Mouse (Mus musculus) forebrain, embryonic 14.5 days (tissue): ENCODE measurements around the gene Nsmce1. TPM values are rescaled to one million over a fixed set of nuclear protein-coding genes. Genes with fewer than 3 reads are reported as not detected.

Experiments
- ATAC-seq: fragments of 200-750 bp; cut with Nextera tagmentation; 2 replicates; pipeline ENCODE4 v1.8.0; 2017; ENCODE audit warnings: mild to moderate bottlenecking, moderate library complexity
- DNase-seq: peaks from one replicate; pipeline ENCODE4 v3.0.0-alpha.2; 2015; ENCODE audit warnings: low spot score
- H3K27ac ChIP-seq: fragments of 300-500 bp; sonication (generic); 2 replicates; pipeline ENCODE4 v1.5.1; 2014; ENCODE audit warnings: low read depth, mild to moderate bottlenecking, control low read depth, low read length, moderate library complexity
- H3K27me3 ChIP-seq: fragments of 300-500 bp; sonication (generic); replicated peaks from 2 replicates; pipeline ENCODE4 v1.6.1; 2014; ENCODE audit warnings: low read length, control low read depth, mixed read lengths; ENCODE audit not compliant: control insufficient read depth, insufficient read depth
- H3K36me3 ChIP-seq: fragments of 300-500 bp; sonication (generic); 2 replicates; pipeline ENCODE4 v1.6.1; 2014; ENCODE audit warnings: low read length, control low read depth; ENCODE audit not compliant: control insufficient read depth, insufficient read depth
- H3K4me1 ChIP-seq: fragments of 300-500 bp; sonication (generic); 2 replicates; pipeline ENCODE4 v1.6.1; 2014; ENCODE audit warnings: antibody characterized with exemption, low read length, control low read depth; ENCODE audit not compliant: control insufficient read depth, insufficient read depth
- H3K4me2 ChIP-seq: fragments of 300-500 bp; sonication (generic); 2 replicates; pipeline ENCODE4 v1.6.1; 2014; ENCODE audit warnings: mild to moderate bottlenecking, control low read depth, low read length
- H3K4me3 ChIP-seq: fragments of 300-500 bp; sonication (generic); 2 replicates; pipeline ENCODE4 v1.5.1; 2014; ENCODE audit warnings: low read depth, low read length, control low read depth
- H3K9ac ChIP-seq: fragments of 300-500 bp; sonication (generic); 2 replicates; pipeline ENCODE4 v1.6.1; 2014; ENCODE audit warnings: mild to moderate bottlenecking, low read length, control low read depth, moderate library complexity
- H3K9me3 ChIP-seq: fragments of 300-500 bp; sonication (generic); replicated peaks from 2 replicates; pipeline ENCODE4 v1.6.1; 2016; ENCODE audit warnings: low read length, control low read depth, mixed read lengths; ENCODE audit not compliant: control insufficient read depth
- WGBS: fragments of 180-500 bp; shearing (Covaris S2); extraction: QIAGEN DNeasy Blood & Tissue Kit; methylation state at CpG from one replicate; pipeline ENCODE4 v1.1.7; 2014; 5-methylcytosine and 5-hydroxymethylcytosine counted together
- polyA plus RNA-seq: library from polyadenylated mRNA; unstranded; fragments of >200 nt; fragmentation: Nextera tagmentation; extraction: Ambion mirVana; gene quantifications from 2 replicates; pipeline ENCODE4 v1.2.1, GENCODE M21; 2014

The Nsmce1 gene
- polyA plus RNA-seq, 1 experiment from 2014 or later = 149 TPM

DNA sequence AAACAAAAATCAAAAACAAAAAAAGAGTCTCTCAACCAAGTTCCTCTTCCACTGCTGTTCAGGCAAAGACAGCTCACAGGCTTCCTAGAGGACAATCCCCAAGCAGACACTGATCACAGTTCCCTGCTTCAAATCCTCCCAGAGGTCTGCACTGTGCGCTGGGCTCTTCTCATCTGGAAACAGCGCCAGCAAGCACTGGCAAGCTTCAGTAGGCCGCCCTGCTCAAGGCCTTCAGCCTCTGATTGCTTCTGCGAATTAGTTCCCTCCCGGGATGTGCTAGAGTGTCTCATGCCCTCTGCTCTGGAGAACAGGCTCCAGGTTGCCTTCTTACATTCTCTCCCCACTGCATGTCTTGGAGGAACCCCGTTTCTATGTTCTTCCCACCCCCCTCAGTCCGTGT is 6.6 kb downstream of the Nsmce1 start:
- 88% methylated on average over 7 of the region's 7 CpGs for WGBS
- Histone ChIP-seq H3K27me3 (no peaks in the 10 kb centered on the region), H3K27ac (no peak overlapping the region), H3K4me1 (no peaks in the 10 kb centered on the region), H3K36me3 (peaks cover 41% of the 10 kb centered on the region), H3K4me2 (no peak overlapping the region), H3K9me3 (no peaks in the 10 kb centered on the region), H3K4me3 (no peak overlapping the region), H3K9ac (no peak overlapping the region)
- no peak for ATAC-seq
- no peak for DNase-seq

DNA sequence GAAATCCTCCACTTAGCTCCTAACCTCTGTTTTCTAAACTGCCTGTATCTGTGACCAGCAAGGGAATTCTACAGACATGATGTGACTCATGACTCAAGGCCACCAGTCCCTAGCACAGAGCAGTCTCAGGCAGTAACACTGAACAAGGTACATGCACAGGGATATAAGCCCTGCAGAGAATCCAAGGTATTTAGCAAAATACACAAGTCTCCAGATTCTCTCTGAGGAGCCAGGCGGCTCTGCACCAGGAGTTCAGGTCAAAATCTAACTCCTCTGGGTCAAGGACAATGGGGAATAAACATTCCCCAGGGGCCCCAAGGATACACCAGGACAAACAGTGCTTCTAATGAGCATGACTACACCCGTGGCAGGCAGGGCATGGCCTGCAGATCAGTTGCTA is 8.5 kb downstream of the Nsmce1 start:
- peaks cover 46% of the 10 kb centered on the region for H3K36me3 ChIP-seq
- no peak overlapping the region for H3K9ac ChIP-seq
- WGBS = 70% methylated on average over 2 of the region's 2 CpGs
- no peaks in the 10 kb centered on the region for H3K4me1 ChIP-seq
- no peaks in the 10 kb centered on the region for H3K9me3 ChIP-seq
- DNase-seq (no peak), ATAC-seq (no peak)
- no peak overlapping the region for H3K4me3 ChIP-seq
- no peaks in the 10 kb centered on the region for H3K27me3 ChIP-seq
- no peak overlapping the region for H3K27ac ChIP-seq
- no peak overlapping the region for H3K4me2 ChIP-seq

DNA sequence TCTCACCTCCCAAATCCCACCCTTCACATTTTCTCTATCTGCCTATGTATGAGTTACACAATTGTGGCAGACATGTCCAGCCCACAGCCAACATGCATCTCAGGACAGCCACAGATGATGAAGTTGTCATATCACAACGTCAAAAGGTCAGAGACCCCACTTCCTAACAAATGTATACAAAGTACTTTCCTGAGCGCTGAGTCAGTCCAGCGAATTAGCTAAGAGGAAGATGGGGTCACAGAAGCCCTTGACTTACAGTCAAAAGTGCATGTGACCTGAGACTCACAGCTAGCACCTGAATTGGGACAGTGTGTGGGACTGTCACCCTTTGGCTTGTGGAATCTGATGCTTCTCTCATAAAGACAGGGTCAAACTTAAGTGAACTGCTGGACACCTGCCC is 9.1 kb downstream of the Nsmce1 start:
- Histone ChIP-seq H3K4me2 (no peak overlapping the region), H3K36me3 (peaks cover 50% of the 10 kb centered on the region), H3K9ac (no peak overlapping the region), H3K27ac (no peak overlapping the region), H3K9me3 (no peaks in the 10 kb centered on the region), H3K4me1 (no peaks in the 10 kb centered on the region), H3K27me3 (no peaks in the 10 kb centered on the region), H3K4me3 (no peak overlapping the region)
- DNase-seq (no peak), ATAC-seq (no peak)
- 95% methylated on average over 3 of the region's 3 CpGs for WGBS

DNA sequence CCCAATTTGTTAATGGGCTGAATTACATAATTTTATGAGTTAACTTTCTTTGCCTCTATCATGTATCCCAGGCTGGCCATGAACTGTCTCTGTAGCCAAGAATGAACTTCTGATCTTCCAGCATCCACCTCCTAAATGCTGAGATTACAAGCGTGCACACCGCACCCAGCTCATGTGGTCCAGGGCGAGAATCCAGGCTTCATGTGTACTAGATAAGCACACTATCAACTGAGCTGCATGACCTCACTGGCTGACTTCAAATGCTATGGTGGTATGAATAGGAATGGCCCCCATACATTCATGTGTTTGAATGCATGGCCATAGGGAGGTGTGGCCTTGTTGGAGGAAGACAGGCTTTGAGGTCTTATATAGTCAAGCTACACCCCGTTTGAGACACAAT is 10.9 kb downstream of the Nsmce1 start:
- no peak for DNase-seq
- Histone ChIP-seq H3K9me3 (no peaks in the 10 kb centered on the region), H3K9ac (no peak overlapping the region), H3K27me3 (no peaks in the 10 kb centered on the region), H3K4me3 (no peak overlapping the region), H3K27ac (no peak overlapping the region), H3K4me2 (no peak overlapping the region), H3K4me1 (peaks cover 8% of the 10 kb centered on the region), H3K36me3 (peaks cover 42% of the 10 kb centered on the region)
- 91% methylated on average over 4 of the region's 4 CpGs for WGBS
- no peak for ATAC-seq

DNA sequence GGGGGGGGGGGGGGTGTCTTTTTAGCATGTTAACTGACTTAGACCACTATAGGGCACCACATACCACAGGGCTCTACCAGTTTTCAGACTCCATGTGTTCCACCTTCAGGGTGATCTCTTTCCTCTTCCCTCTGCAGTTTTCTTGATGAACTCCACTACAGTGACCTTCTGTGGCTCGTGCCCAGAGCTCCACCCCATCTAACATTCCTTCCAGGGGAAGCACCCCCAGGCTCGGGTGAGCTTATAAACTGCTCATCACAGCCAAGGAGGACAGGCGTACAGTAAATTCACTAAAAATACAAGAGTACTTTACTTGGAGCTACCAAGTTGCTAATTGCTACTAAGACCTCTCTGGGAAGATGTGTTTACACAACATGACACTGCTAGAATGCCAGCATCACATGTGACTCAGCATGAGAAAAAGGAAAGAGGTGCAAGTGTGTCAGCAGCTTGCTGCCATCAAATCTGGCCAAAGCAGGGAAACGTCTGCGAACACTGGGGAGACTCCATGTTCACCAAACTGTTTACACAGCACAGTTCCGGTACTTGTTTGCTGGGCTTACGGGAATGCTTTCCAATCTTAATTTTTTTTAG is 12.9 kb downstream of the Nsmce1 start:
- ATAC-seq (no peak), DNase-seq (no peak)
- Histone ChIP-seq H3K36me3 (peaks cover 30% of the 10 kb centered on the region), H3K4me2 (no peak overlapping the region), H3K9me3 (no peaks in the 10 kb centered on the region), H3K9ac (no peak overlapping the region), H3K4me1 (peaks cover 11% of the 10 kb centered on the region), H3K4me3 (no peak overlapping the region), H3K27ac (no peak overlapping the region), H3K27me3 (no peaks in the 10 kb centered on the region)
- WGBS = 88% methylated on average over 7 of the region's 7 CpGs

DNA sequence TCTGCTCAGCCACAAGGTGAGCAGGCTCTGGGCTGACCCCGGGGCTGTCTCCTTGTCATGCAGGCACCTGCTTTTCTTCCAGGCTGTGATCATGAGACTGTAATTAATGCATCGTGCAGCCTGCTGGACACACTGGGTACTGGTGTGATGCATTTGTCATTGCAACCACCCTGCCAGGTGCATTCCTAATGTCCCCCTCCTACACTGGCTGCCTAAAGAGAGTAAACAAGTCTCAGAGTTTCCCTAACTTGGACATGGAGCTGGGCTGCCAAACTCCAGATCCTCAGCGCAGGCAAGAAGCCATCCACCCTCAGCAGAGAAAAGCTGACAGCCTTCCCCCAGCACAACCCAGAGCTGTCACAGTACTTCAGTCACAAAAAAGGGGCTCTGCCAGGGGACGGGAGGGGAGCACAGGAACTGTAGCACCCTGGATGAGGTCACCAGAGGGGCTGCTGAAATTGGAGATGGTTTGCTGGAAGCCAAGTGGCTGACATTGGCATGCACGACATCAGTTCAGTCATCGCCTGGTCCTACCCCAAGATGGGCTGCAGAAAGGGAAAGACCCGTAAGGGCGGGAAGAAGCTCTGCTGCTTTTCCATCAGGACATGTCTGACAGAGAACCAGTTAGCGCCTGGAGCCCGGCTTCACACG is 15.7 kb downstream of the Nsmce1 start:
- no peak overlapping the region for H3K4me3 ChIP-seq
- peak overlapping the region; percentile 15 for H3K27ac ChIP-seq
- H3K27me3 ChIP-seq = no peaks in the 10 kb centered on the region
- H3K9ac ChIP-seq = peak overlapping the region; percentile 30
- peaks cover 18% of the 10 kb centered on the region for H3K4me1 ChIP-seq
- 0 out of 2 replicates have a peak, but pooled peaks have one; percentile 30 for ATAC-seq
- H3K36me3 ChIP-seq = peaks cover 14% of the 10 kb centered on the region; the same call in 1 of the 2 replicates
- 27% methylated on average over 11 of the region's 11 CpGs for WGBS
- H3K9me3 ChIP-seq = no peaks in the 10 kb centered on the region
- H3K4me2 ChIP-seq = no peak overlapping the region
- DNase-seq = peak; percentile 36

DNA sequence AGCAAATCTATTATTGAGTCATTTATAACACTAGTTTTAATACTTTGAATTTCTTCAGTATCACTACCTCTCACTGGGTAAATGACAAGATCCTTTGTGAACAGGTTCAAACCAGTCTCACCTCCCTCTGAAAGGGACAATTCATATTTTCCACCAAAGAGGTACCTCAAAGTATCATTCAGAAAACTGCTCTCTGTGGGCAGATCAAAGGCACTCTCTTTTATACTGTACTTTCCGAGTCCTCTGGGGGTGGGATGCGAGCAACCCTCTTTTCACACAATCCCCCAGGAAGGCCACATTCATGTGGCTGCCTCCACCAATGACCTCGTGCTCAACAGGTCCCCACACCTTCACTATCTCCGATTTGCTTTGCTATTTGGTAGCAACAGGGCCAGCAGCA is 16.9 kb downstream of the Nsmce1 start:
- 86% methylated on average over 4 of the region's 4 CpGs for WGBS
- Histone ChIP-seq H3K4me3 (no peak overlapping the region), H3K27me3 (no peaks in the 10 kb centered on the region), H3K4me2 (no peak overlapping the region), H3K27ac (no peak overlapping the region), H3K4me1 (peaks cover 18% of the 10 kb centered on the region), H3K9ac (no peak overlapping the region), H3K9me3 (no peaks in the 10 kb centered on the region), H3K36me3 (peaks cover 17% of the 10 kb centered on the region)
- DNase-seq (no peak), ATAC-seq (no peak)

DNA sequence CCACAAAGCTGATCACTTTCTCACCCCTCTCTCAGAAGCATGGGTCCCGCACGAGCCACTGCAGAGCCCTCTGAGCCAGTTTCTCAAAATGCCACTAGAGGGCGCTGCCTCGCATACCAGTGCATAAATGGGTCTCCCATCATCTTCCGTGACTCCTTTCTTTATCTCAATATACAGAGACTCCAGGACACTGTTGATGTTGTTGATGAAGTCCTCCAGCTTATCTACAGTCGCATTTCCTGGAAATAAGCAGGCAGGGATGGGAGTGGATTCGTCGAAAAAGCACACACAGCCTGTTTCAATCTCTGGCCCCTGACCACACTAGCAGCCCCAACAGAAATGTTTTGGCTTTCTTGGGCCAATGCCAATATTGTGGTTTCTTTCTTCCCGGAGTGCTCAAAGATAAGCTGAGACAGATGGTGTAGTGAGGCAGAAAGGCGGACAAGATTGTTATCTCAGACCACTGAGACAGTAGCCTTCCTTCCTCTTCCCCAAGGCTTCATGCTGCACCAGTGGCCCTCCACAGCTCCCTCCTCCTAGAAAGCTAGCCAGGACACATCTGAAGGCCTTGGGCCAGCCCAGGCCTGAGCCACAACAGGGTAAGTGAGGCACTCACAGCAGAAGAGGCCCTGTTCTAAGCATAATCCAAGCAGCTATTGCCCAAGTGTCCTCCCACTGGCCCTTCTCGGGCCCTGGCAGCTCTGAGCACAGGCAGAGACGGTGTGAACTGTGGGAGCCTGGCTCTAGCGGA is 19.2 kb downstream of the Nsmce1 start:
- WGBS = 35% methylated on average over 13 of the region's 13 CpGs
- no peaks in the 10 kb centered on the region for H3K27me3 ChIP-seq
- DNase-seq = peak; percentile 86
- H3K9me3 ChIP-seq = no peaks in the 10 kb centered on the region
- peak; percentile 76 for ATAC-seq
- H3K4me2 ChIP-seq = no peak overlapping the region
- H3K27ac ChIP-seq = peak overlapping the region; percentile 21; the same call in 1 of the 2 replicates
- no peak overlapping the region for H3K4me3 ChIP-seq
- peaks cover 18% of the 10 kb centered on the region for H3K4me1 ChIP-seq
- H3K9ac ChIP-seq = peak overlapping the region; percentile 17; the same call in 1 of the 2 replicates
- H3K36me3 ChIP-seq = peaks cover 30% of the 10 kb centered on the region

DNA sequence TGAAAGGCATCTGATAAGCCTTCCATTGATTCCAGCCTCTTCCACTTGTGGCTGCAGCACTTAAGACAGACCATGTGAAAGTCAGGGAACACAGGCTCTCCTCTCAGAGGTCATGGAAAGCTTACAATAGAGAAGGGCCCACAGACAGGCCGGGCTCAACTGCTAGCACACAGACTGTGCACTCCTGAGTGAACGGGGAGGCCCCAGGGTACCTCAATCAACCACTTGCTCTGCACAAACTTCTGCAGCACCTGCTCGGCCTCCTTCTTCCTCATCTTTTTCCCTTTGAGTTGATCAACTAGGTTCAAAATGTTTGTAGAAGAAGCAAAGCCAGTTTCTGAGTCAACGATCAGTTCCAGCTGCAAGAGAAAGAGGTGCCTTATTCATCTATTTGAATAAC is 20.5 kb downstream of the Nsmce1 start:
- H3K27ac ChIP-seq = no peak overlapping the region
- DNase-seq (no peak), ATAC-seq (no peak)
- no peaks in the 10 kb centered on the region for H3K27me3 ChIP-seq
- H3K4me3 ChIP-seq = no peak overlapping the region
- WGBS = 85% methylated on average over 4 of the region's 4 CpGs
- H3K4me1 ChIP-seq = peaks cover 13% of the 10 kb centered on the region; the same call in 1 of the 2 replicates
- no peak overlapping the region for H3K4me2 ChIP-seq
- H3K9ac ChIP-seq = no peak overlapping the region
- H3K9me3 ChIP-seq = no peaks in the 10 kb centered on the region
- H3K36me3 ChIP-seq = peaks cover 43% of the 10 kb centered on the region
